18 mouse cellular contexts compared by ENCODE assay signal in the genomic region with DNA sequence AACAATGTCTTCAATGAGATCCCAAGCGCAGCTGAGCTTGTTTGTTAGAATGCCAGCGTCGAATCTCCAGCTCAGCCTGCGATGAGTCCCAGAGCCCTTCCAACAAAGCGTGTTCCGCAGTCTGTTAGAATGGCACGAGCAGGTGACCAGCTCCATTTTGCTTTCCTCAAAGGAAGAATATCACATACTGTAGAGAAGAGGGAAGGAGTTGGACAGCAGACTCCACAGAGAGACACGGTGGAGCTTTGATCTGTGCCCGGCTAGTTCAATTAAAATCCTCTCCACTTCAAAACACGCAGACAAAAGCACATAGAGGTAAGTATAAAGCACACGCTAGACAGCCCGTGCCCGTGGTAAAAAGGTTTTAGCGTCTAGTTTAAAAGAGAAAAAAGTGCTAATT.
"Had no signal": no experiment of that assay in that cellular context is flagged by ENCODE, and none has a peak within 500 bp of the region (broad histone marks: within the 10 kb centered on the region; RNA-seq: fewer than 3 reads in every experiment).

No protein-coding gene starts in this region.

- DNase-seq: lung, adult 18-20 months; lung, embryonic 14.5 days; lung, postnatal 10 days; lung, postnatal 4 days; retina, postnatal 1 day; right cerebral cortex, adult 18-20 months; right cerebral cortex, postnatal 25 days; right cerebral cortex, postnatal 4 days; spleen, adult 18-20 months; thymus, adult 18-20 months; thymus, postnatal 14 days; thymus, postnatal 4 days had no signal

- H3K36me3 ChIP-seq: midbrain, embryonic 13.5 days; neural tube, embryonic 13.5 days; neural tube, embryonic 15.5 days had no signal

- H3K27ac ChIP-seq: liver, embryonic 14.5 days; midbrain, embryonic 13.5 days; neural tube, embryonic 13.5 days; neural tube, embryonic 15.5 days had no signal

- H3K4me1 ChIP-seq: midbrain, embryonic 13.5 days; neural tube, embryonic 13.5 days; neural tube, embryonic 15.5 days had no signal

- ATAC-seq: midbrain, embryonic 13.5 days had no signal

- H3K4me2 ChIP-seq: lung, embryonic 14.5 days; midbrain, embryonic 11.5 days; midbrain, embryonic 13.5 days; neural tube, embryonic 13.5 days; neural tube, embryonic 15.5 days had no signal

- H3K9me3 ChIP-seq: midbrain, embryonic 13.5 days; neural tube, embryonic 13.5 days; neural tube, embryonic 15.5 days had no signal

- H3K9ac ChIP-seq: liver, embryonic 14.5 days; lung, embryonic 14.5 days; midbrain, embryonic 13.5 days; neural tube, embryonic 13.5 days; neural tube, embryonic 15.5 days had no signal

- H3K4me3 ChIP-seq: midbrain, embryonic 13.5 days; myocyte; neural tube, embryonic 13.5 days; neural tube, embryonic 15.5 days had no signal

- H3K27me3 ChIP-seq: midbrain, embryonic 13.5 days; neural tube, embryonic 13.5 days; neural tube, embryonic 15.5 days had no signal
